Mouse (Mus musculus) heart, adult 2 months (tissue): Measurements from ENCODE around the gene Gm40193.

Source experiments
- CTCF ChIP-seq: fragments of 200-600 bp; IDR thresholded peaks from 2 replicates; pipeline ENCODE4 v1.8.1; 2022; ENCODE audit warnings: antibody characterized with exemption, mild to moderate bottlenecking, moderate library complexity
- EP300 ChIP-seq: fragments of 200-500 bp; IDR thresholded peaks from 2 replicates; pipeline ENCODE4 v1.6.1; 2011; ENCODE audit warnings: low read depth, low read length, control low read depth; ENCODE audit not compliant: insufficient read depth
- POLR2A ChIP-seq: fragments of 200-500 bp; IDR thresholded peaks from 2 replicates; pipeline ENCODE4 v1.6.1; 2011; ENCODE audit warnings: mild to moderate bottlenecking, low read depth, low read length, control low read depth; ENCODE audit not compliant: insufficient read depth

DNA sequence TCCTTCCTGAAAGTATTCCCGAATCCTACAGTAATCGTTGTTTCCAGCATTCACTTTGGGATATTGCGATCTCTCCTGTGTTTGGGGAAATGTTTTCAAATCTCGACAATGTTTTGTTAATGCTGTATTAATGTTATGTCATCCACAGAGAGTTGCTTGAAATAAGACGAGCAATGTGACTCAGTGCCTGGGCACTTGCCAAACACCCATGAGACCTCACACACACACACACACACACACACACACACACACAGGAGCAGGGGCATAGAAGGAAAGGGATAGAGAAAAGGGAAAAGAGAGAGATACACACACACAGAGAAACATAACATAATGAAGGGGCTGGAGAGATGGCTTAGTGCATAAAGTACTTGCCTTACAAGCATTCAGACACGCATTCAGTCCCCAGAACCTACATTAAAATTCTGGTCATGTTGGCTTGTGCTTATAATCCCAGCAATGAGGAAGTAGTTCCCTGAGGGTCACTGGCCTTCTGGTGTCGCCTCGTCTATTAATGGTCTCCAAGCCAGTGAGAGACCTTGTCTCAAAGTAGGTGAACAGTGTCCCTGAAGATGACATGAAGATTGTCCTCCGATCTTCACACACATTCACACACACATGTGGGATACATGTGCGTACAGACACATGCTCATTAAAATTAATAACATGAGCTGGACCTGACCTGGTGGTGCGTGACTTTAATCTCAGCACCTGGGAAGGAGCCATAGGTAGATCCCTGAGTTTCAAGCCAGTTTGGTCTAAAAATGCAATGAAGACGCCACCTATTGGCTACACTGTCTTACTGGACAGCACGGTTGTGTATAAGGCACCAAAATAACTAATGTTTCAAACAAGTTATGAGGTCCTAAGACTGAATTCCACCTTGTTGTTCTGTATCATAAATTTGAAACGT is 32.9 kb downstream of the Gm40193 start:
- TF ChIP-seq EP300 (no peak), CTCF (peak; percentile 76), POLR2A (no peak)
